Mouse (Mus musculus) mature B cell (primary cell): ENCODE data around the gene Fam20c.

ENCODE experiments used
- in situ Hi-C: fragments of 300-500 bp; cut with MboI; formaldehyde crosslinking; loops from 2 replicates; pipeline ENCODE4 v1.14.3; 2019

Fam20c gene

DNA sequence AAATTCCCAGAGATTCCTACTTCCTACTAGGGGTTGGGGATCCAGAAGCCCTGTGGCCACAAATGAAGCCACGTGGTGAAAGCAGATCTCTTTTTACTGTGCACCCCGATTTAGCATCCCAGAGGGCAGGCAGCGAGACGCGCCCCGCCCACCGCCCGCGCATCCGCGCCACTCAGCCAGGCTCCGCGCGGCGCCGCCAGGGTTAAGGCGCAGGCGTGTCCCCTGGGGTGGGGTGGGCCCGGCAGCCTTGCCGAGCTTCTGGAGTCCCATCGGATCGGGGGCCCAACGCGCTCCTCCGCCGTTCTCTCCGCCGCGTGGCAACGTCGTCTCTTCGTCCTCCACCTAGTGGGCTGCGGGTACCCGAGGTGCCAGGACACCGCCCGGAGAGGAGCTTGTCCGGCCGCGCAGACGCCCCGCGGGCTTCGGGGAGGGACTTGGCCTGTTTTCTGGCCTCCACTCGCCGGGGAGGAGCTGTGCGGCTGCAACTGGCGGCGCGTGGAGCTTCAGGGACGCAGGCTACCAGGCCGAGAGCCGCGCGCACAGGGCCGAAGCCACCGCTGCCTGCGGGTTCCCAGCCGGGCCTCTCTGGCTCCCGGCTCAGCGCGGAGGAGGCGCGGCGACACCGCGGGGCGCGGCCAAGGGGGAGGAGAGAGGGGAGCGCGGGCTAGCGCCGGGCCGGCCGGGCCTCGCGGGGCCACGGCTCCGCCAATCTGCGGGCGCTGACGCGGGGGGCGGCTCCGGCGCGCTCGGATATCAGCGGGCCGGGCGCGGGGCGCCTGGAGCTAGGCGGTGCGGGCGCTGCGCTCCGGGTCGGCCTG lies at the start of gene Fam20c:
Fam20c (plus strand) TSS at position 212 of the 818 bp plus-strand sequence.
- in situ Hi-C loops: no loop called here

- in situ Hi-C loops: no loop called here
Measured at GRCm38 (mm10) chr5:138707367-138707766, 46.9 kb upstream of the Fam20c start.

DNA sequence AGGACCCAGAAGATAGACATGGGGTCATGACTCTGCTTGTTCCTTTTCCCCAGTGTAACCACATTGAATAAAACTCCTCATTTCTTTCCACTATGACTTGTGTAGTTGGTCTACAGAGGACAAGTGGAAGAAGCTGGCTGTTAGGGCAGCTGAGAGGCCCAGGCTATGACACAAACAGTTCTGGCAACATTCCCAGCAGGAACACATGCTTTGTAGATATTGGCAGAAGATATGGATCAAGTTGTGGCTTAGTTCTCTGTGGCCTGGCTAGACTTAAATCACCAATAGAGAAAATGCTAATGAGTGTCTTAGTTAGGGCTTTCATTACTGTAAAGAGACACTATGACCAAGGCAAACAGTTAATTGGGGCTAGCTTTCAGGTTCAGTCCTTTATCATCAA lies 45.7 kb upstream of the Fam20c start:
- in situ Hi-C loops: no loop called here

- in situ Hi-C loops: no loop called here
Measured at GRCm38 (mm10) chr5:138715561-138716095, 38.7 kb upstream of the Fam20c start.

DNA sequence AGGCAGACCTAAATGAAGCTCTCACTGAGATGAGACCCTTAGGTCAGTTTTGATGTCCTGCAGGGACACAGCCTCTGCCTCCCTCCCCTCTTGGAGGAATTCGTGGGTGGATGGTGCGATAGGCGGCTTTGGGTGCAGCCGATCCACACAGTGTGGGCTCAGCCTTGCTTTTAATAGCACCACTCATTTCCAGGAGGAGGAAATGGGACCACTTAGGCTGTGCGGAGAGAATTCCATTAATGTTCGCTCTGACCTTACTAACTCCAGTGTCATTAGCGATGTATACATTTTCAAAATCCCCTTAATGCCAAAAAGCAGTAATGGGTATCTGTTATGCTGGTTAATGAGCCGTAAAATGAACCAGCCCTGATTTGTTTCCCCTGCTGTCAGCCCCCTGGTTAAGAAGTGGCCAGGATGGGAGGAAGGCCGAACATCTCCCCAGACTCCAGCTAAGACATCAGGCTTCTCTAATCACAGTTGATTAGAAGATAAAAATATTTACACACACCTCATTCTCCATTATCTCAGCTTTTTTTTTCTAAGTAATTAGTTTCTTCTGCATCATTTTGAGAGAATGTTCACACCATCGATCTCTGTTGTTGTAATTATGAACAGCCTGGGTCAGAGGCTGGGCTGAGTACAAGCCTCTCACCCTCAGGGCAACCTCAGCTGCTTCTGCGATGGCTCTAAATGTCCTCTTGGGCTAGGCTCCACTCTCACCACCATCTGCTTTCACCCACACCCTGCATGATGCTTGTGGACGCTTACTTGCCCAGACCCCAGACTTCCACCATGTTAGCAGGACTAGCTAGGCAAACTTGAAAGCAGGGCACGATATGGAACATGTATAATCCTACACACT lies 33.8 kb upstream of the Fam20c start:
- in situ Hi-C loops: no loop called here

- in situ Hi-C loops: no loop called here
Measured at GRCm38 (mm10) chr5:138724417-138724816, 29.9 kb upstream of the Fam20c start.

GRCm38 (mm10) chr5:138725151-138725550 lies 29.2 kb upstream of the Fam20c start:
- in situ Hi-C loops: no loop called here

GRCm38 (mm10) chr5:138730863-138731262 lies 23.5 kb upstream of the Fam20c start:
- in situ Hi-C loops: no loop called here

DNA sequence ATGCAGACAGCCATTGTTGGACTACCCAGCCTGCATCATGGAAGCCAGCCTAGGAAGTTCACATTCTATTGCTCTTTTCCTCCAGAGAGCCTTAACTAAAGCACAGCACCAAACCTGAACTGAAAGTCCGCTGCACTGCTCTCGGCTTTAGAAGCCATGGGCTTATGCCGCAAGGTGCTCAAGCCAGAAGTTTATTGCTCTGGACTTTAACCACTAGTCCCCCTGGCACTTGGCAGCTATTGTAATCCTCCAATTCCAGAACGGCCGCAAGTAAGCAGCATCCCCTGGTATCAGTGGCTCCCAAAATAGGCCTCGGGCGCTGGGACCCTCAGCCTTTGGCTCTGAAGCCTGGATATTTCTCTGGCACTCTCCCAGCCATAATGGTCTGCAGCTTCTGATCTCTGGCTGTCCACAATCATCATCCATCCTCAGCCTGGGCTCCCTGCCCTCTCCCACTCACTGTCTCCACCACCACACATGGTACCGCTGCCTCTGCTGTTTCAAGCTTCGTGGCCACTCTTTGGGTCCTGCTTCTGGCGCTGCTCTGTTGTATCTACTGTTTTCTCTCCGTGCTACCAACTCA lies 20.9 kb upstream of the Fam20c start:
- in situ Hi-C loops: no loop called here

DNA sequence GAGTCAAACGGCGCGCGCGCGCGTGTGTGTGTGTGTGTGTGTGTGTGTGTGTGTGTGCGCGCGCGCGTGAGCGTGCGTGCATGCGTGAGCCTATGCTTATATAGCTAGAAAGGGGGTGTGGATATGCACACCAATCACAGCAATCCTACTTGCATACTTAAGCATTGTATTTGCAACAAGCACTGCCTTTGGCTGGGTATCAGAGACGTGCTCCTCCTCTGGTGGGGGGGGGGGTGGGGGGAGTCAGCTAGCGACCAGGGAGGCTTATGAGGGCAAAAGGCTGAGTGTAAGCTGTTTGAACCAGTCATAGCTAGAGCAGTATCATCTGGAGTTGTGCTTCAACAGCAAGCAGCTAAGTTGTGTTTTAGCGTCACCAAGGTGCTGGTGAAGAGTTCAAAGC lies 20.3 kb upstream of the Fam20c start:
- in situ Hi-C loops: no loop called here

GRCm38 (mm10) chr5:138735201-138735757 lies 19.0 kb upstream of the Fam20c start:
- in situ Hi-C loops: no loop called here

DNA sequence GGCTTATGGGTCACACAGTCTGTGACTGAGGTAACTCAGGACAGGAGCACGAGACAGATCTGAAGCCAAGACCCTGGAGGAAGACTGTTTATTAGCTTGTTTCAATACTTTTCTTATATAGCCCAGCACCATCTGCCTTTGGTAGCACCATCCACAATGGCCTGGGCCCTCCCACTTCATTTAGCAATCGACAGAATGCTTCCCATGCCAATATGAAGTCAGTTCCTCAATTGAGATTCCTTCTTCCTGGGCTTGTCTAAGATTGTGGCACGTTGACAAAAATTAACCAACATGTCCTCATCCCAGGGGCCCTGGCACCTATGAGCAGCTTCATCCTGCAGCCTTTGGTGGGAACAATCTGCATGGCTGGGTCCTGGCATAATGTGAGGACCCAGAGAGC lies 14.2 kb upstream of the Fam20c start:
- in situ Hi-C loops: no loop called here

GRCm38 (mm10) chr5:138741516-138741915 lies 12.8 kb upstream of the Fam20c start:
- in situ Hi-C loops: no loop called here

- in situ Hi-C loops: no loop called here
Measured at GRCm38 (mm10) chr5:138742281-138742680, 12.0 kb upstream of the Fam20c start.

DNA sequence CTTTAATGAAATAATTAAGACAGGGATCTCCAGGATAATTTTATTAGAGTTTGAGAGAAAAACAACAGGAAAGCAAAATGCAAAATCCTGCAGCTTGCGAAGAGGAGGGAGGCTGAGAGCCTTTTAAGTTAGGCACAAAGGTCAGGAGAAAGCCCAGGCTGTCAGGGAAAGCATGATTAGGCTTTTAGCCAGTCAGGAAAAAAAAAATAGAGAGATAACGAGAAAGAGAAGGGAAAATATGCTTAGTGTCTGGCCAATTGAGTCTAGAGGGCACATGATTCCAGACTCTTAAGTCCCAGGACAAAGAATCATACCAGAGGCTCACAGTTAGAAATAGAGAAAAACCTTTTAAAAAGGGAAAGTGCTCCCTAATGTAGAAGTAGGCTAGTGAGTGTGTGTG lies 10.7 kb upstream of the Fam20c start:
- in situ Hi-C loops: no loop called here

- in situ Hi-C loops: no loop called here
Measured at GRCm38 (mm10) chr5:138745378-138746099, 8.8 kb upstream of the Fam20c start.

- in situ Hi-C loops: no loop called here
Measured at GRCm38 (mm10) chr5:138753269-138753668, 1.0 kb upstream of the Fam20c start.

GRCm38 (mm10) chr5:138753946-138754302 lies 390 bp upstream of the Fam20c start:
- in situ Hi-C loops: no loop called here

GRCm38 (mm10) chr5:138755121-138755452 lies 773 bp downstream of the Fam20c start:
- in situ Hi-C loops: no loop called here

DNA sequence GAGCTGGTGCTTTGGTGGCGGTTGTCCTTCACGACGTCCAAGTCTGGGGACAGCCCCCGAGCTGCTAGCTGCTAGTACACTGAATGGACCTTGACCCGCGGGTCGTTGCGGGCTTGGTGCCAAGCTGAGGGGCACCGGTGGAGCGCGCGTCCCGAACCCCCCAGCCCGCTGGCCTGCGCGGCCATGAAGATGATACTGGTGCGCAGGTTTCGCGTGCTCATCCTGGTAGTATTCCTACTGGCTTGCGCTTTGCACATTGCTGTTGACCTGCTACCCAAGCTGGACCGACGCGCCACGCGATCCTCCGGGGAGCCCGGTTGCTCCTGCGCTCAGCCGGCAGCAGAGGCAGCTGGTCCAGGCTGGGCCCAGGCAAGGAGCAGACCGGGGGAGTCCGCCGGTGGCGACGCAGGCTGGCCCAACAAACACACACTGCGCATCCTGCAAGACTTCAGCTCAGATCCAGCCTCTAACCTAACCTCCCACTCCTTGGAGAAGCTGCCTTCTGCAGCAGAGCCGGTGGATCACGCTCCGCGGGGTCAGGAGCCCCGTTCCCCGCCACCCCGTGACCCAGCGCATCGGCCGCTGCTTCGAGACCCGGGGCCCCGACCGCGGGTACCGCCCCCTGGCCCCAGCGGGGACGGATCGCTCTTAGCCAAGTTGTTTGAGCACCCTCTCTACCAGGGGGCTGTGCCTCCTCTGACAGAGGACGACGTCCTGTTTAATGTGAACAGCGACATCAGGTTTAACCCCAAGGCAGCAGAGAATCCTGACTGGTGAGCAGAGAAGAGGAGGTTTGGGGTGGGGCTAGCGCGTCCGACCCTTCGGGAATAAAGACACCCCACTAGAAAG lies 1.4 kb downstream of the Fam20c start:
- in situ Hi-C loops: no loop called here
